Mouse (Mus musculus) heart, adult 2 months (tissue): ENCODE data around the gene Pla2g1b.
"Not testable (repeated sequence)": the region's sequence is repeated elsewhere in the genome, so short reads cannot be mapped to it uniquely, and the experiment has no call there.

Experiments
- CTCF ChIP-seq: fragments of 200-600 bp; IDR thresholded peaks from 2 replicates; pipeline ENCODE4 v1.8.1; 2022; ENCODE audit warnings: antibody characterized with exemption, mild to moderate bottlenecking, moderate library complexity
- EP300 ChIP-seq: fragments of 200-500 bp; IDR thresholded peaks from 2 replicates; pipeline ENCODE4 v1.6.1; 2011; ENCODE audit warnings: low read depth, low read length, control low read depth; ENCODE audit not compliant: insufficient read depth
- POLR2A ChIP-seq: fragments of 200-500 bp; IDR thresholded peaks from 2 replicates; pipeline ENCODE4 v1.6.1; 2011; ENCODE audit warnings: mild to moderate bottlenecking, low read depth, low read length, control low read depth; ENCODE audit not compliant: insufficient read depth

DNA sequence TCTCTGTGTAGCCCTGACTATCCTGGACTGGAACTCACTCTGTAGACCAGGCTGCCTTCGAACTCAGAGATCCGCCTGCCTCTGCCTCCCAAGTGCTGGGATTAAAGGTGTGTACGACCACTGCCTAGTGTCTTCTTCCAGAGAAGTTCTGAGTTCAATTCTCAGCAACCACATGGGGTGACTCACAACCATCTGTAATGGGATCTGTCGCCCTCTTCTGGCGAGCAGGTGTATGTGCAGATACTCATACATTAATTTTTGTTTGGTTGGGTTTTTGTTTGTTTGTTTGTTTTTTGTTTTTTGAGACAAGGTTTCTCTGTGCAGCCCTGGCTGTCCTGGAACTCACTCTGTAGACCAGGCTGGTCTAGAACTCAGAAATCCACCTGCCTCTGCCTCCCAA is 23.4 kb upstream of the Pla2g1b start:
- TF ChIP-seq CTCF = peak; percentile 80
- not testable (repeated sequence) for TF ChIP-seq POLR2A, EP300
